Mouse (Mus musculus): Measurements from ENCODE around the gene B4galnt2. TPM values are rescaled to one million over a fixed set of nuclear protein-coding genes. Genes with fewer than 3 reads are reported as not detected.

B4galnt2 gene
- total RNA-seq, 2 experiments from 2014 or later = not detected

- H3K4me3 ChIP-seq = no peak overlapping the region
- TF ChIP-seq CTCF (IDR thresholded peaks at IDR 0.05) = no peak
- intact Hi-C loops (cut with DNase I) = loop anchor here (10.0 kb wide), 2 partner anchors 165 to 195 kb away; partner anchors contain the start of genes Snf8 and Ube2z
- H3K27ac ChIP-seq = no peak overlapping the region
- no peak for DNase-seq
Observed at GRCm38 (mm10) chr11:95869918-95870470, 44.7 kb downstream of the B4galnt2 start.

GRCm38 (mm10) chr11:95869442-95869841 lies 45.2 kb downstream of the B4galnt2 start:
- intact Hi-C loops (cut with DNase I) = loop anchor here (10.0 kb wide), 2 partner anchors 165 to 195 kb away; partner anchors contain the start of genes Snf8 and Ube2z
- DNase-seq = no peak
- TF ChIP-seq CTCF (IDR thresholded peaks at IDR 0.05) = no peak
- H3K27ac ChIP-seq = no peak overlapping the region
- H3K4me3 ChIP-seq = no peak overlapping the region

- TF ChIP-seq CTCF (IDR thresholded peaks at IDR 0.05) = no peak
- peak; percentile 57 for DNase-seq
- H3K27ac ChIP-seq = no peak overlapping the region
- no peak overlapping the region for H3K4me3 ChIP-seq
- intact Hi-C loops (cut with DNase I) = loop anchor here (10.0 kb wide), 2 partner anchors 173 to 203 kb away; partner anchors contain the start of genes Snf8 and Ube2z
Observed at GRCm38 (mm10) chr11:95861397-95861796, 53.3 kb downstream of the B4galnt2 start.

- no peak for TF ChIP-seq CTCF (IDR thresholded peaks at IDR 0.05)
- intact Hi-C loops (cut with DNase I) = loop anchor here (10.0 kb wide), 2 partner anchors 175 to 205 kb away; partner anchors contain the start of genes Snf8 and Ube2z
- Histone ChIP-seq H3K4me3 (peak overlapping the region; percentile 74), H3K27ac (peak overlapping the region; percentile 97)
- no peak for DNase-seq
Observed at GRCm38 (mm10) chr11:95860071-95860490, 54.6 kb downstream of the B4galnt2 start.

- intact Hi-C loops (cut with DNase I) = no loop called here
- Histone ChIP-seq H3K4me3 (peak overlapping the region; percentile 74), H3K27ac (peak overlapping the region; percentile 97)
- no peak for TF ChIP-seq CTCF (IDR thresholded peaks at IDR 0.05)
- DNase-seq = no peak
Observed at GRCm38 (mm10) chr11:95859468-95859855, 55.2 kb downstream of the B4galnt2 start.

- DNase-seq = peak; percentile 98
- Histone ChIP-seq H3K27ac (peak overlapping the region; percentile 97), H3K4me3 (peak overlapping the region; percentile 74)
- intact Hi-C loops (cut with DNase I) = no loop called here
- TF ChIP-seq CTCF (IDR thresholded peaks at IDR 0.05) = no peak
Observed at GRCm38 (mm10) chr11:95858528-95859467, 55.9 kb downstream of the B4galnt2 start.

GRCm38 (mm10) chr11:95857716-95858527 lies 56.8 kb downstream of the B4galnt2 start:
- TF ChIP-seq CTCF (IDR thresholded peaks at IDR 0.05) = no peak
- intact Hi-C loops (cut with DNase I) = no loop called here
- DNase-seq = no peak
- peak overlapping the region; percentile 74 for H3K4me3 ChIP-seq
- H3K27ac ChIP-seq = peak overlapping the region; percentile 97

GRCm38 (mm10) chr11:95857306-95857705 lies 57.4 kb downstream of the B4galnt2 start:
- no peak for TF ChIP-seq CTCF (IDR thresholded peaks at IDR 0.05)
- Histone ChIP-seq H3K4me3 (no peak overlapping the region), H3K27ac (no peak overlapping the region)
- no peak for DNase-seq
- intact Hi-C loops (cut with DNase I) = no loop called here

GRCm38 (mm10) chr11:95853684-95854083 lies 61.0 kb downstream of the B4galnt2 start:
- intact Hi-C loops (cut with DNase I) = loop anchor here (1.0 to 5.0 kb wide), 3 partner anchors 25 to 166 kb away; no protein-coding TSS in a partner anchor

GRCm38 (mm10) chr11:95850898-95851297 lies 63.8 kb downstream of the B4galnt2 start:
- TF ChIP-seq CTCF (IDR thresholded peaks at IDR 0.05) = no peak
- intact Hi-C loops (cut with DNase I) = loop anchor here (5.0 kb wide), 1 partner anchor 164 kb away; no protein-coding TSS in a partner anchor
- no peak overlapping the region for H3K4me3 ChIP-seq
- DNase-seq = no peak
- no peak overlapping the region for H3K27ac ChIP-seq

More at GRCm38 (mm10) chr11:95853684-95854083, 61.0 kb downstream of the B4galnt2 start:
- no peak overlapping the region for H3K27ac ChIP-seq
- TF ChIP-seq CTCF (IDR thresholded peaks at IDR 0.05) = peak; percentile 95
- peak; percentile 79 for DNase-seq
- H3K4me3 ChIP-seq = no peak overlapping the region

GRCm38 (mm10) chr11:95844935-95845334 lies 69.8 kb downstream of the B4galnt2 start:
- Histone ChIP-seq H3K27ac (no peak overlapping the region), H3K4me3 (no peak overlapping the region)
- intact Hi-C loops (cut with DNase I) = no loop called here

GRCm38 (mm10) chr11:95843421-95843950 lies 71.2 kb downstream of the B4galnt2 start:
- no peak for TF ChIP-seq CTCF (IDR thresholded peaks at IDR 0.05)
- peak overlapping the region; percentile 83 for H3K27ac ChIP-seq
- no peak for DNase-seq
- H3K4me3 ChIP-seq = peak overlapping the region; percentile 68
- intact Hi-C loops (cut with DNase I) = no loop called here

More at GRCm38 (mm10) chr11:95844935-95845334, 69.8 kb downstream of the B4galnt2 start:
- DNase-seq = no peak
- TF ChIP-seq CTCF (IDR thresholded peaks at IDR 0.05) = no peak

Measured in gastrocnemius, adult 2 months (tissue).